Mouse (Mus musculus) heart, postnatal 14 days (tissue): ENCODE measurements at regions not wholly inside any gene's neighbourhood (a gene's known extent, or its start where the extent isn't known, plus 50 kb on each side); places are given as distances from the start of the nearest gene placed in this dataset.

ENCODE experiments used
- DNase-seq, 2 experiments: peaks; one replicate each; pipeline ENCODE4 v3.0.0; 2021 to 2022
- intact Hi-C: fragments of 180-260 bp; cut with DNase I; formaldehyde crosslinking; loops from one replicate; pipeline ENCODE4 v1.15.1; 2025

DNA sequence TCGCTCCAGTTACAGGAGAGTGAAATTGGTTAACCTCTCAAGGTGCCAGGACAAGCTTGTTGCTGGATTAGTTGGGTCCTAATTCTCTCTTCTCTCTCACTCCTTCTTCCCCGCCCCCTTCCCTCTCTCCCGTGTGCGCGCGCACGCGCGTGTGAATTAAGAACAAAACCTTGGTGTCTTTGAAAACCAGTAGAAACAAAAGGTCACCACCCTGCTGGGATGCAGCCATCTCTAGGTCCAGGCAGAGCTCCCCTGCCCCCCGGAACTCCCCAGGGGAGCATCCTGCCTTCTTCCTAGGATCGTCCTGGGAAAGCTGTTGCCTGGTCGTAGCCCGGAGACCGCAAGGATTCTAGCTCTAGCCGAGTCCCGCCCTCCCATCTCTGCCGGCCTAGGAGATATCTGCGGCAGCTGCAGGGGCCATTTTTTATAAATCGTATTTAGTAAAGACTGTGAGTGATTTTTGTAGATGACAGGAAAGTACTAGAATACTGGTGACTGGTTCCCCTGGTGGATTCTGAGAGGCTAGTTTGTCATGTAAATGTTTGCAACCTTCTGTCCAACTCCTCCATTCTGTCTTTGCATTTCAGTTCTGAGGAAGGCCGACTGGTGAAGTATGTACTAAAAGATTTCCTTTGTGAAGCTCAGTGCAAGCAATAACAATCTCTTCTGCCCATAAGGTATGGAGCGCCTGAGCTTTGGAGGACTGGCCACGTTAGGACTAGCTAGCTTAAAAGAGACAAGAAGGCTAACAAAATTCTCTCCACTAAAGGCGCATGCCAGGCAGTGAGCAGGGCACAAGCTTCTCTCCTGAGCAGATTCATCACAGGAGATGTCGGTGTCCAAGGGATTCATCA lies 195.2 kb downstream of the Enc1 start:
- intact Hi-C loops: loop anchor here (2.0 to 5.0 kb wide), 2 partner anchors 139 to 195 kb away; partner anchors contain the start of gene Enc1
- peak; percentile 68 to 73 for DNase-seq

DNA sequence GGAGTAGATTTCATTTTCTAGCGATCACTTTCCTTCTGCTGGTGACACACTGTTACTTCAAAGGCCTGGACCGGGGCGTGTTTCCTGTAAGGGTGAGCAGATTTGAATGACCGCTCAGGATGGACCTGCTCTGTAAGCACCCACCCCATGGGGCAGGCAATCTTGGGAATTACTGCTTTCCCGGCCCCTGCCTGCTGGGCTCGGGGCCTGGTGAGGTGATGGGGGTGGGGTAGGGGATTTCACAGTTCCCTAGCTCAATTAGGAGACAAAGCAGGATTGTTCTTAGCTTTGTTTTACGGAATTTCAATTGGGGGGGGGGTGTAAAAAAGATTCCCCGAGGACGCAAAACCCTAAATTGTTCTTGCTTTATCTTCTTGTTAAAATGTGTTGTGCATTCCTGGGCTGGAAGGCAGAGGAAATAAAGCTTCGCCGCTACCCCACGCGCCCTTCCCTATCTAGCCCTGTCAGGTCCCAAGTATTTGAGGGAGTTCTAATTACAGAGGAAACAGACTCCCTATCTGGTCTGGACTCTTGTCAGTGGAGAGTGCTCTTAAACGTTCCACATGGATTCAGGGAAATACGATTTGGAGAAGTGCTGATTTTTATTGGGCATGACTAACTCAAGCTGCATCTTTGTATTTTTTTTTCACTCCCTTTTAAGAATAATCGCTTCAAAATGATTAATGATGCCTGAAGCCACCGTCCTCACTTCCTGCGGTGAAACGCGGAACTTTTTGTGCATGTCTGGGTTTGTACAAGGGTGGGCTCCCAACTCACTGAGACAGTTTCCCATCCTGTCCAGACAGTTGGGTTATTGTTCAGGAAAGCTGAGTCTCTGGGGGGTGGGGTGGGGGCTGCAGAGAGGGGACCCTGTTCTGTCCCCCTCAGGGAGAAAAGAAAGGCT lies 194.3 kb downstream of the Enc1 start:
- peak in 1 of 2 experiments; percentile 34 for DNase-seq
- intact Hi-C loops: loop anchor here (5.0 kb wide), 1 partner anchor 138 kb away; no protein-coding TSS in a partner anchor

DNA sequence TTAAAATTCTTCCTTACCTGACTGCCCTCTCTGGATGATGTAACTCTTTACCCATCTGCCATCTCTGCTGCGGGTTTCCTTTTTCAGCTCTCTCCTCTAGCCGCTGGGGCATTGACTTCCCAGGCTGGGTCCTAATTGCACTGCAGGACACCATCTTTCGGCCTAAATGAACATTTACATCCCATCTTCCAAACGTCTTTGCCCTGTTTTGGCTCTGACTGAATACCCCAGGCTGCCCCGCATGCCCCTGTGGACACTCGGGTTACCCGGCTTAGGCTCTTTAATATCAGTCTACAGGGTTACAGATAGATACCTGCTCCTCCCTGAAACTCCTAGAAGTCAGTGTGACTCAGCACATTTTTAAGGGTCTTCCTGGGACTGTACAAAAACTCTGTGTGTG lies 193.3 kb downstream of the Enc1 start:
- intact Hi-C loops: no loop called here
- no peak for DNase-seq

DNA sequence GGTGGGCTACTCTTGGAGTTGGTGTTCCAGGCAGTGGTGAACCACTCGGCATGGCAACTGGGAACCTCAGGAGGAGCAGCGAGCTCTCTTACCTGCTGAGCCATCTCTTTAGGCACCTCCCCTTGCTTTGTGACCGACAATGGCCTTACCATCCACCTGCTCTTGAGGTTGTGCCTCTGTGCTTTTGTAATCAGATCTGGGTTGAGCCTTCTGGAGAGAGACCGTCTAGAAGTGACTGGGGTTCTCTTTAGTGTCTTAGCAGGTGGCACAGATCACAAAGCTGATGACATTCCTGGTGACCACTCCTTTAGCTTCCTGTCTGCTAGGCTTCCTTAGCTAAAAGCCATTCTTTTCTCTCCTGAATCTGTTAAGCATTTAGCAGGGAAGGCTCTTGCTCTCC lies 191.7 kb downstream of the Enc1 start:
- DNase-seq: no peak
- intact Hi-C loops: no loop called here

DNA sequence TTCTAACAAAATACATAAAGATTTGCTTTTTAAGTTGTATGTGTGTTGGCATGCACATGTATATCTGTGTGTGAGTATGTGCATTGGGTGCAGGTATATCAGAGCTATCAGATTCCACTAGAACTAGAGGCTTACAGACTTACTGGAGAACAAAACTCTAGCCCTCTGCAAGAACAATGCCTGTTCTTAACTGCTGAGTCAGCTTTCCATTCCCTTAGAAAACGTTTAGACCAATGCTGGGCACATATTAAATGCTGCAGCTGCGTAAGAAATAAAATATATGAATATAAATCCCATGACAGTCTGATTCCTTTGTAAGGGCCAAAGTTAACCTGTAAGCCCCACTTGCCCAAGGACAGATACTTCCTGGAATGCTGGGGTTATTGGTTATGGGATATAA lies 190.0 kb downstream of the Enc1 start:
- intact Hi-C loops: no loop called here
- DNase-seq: no peak

DNA sequence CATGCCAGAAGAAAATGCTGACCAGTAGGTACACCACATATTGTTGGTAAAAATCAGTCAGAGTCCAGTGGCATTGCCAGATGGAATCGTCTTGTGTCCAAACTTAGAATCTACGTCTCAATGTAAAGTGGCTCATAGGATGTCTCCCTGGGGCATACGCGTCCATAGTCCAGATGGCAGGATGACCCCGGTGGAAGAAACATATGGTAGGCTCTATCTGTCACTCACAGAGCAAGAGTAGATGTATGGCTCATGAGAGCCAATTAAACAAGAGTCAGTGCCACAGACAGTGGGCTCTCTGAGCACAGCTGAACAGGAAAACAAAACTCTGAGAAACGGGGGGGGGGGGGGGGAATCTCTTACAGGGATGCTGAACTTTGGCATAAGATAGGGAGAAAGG lies 187.3 kb downstream of the Enc1 start:
- no peak for DNase-seq

DNA sequence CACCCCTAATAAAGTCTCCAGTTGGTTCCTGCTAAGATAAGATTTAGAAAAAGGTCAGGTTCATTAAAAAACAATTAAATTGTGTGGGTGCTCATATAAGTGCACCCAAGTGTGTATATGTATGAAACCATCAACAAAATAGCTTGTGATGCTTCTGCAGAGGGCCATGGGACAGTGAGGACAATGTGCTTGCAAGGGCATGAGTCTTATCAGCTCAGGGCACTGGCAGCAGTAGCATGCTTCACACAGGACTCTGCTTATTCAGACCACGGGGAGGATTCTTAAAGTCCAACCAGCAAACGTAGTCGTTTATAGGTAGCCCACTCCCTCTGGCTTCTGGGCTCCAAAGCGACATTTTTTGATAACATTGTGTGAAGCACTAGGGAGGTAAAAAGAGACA lies 186.6 kb downstream of the Enc1 start:
- DNase-seq: no peak
- intact Hi-C loops: no loop called here

More for the DNA sequence above, 187.3 kb downstream of the Enc1 start:
- intact Hi-C loops: no loop called here

DNA sequence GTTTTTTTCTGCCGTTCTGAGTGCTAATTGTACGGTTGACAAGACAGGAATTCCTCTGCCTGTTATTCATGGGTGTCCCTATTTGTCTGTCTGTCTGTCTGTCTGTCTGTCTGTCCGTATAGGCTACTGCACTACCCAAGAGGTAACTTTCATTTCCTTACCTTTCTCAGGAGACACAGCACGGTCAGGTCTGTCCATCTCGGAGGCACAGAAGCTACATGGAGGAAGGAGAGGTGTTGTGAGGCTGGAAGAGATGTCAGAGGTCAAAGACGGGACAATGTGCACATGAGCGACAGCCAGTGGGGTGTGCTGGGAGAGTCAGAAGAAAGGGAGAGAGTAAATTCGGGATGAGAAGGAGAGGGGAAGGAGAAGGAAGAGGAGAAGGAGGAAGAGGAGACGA lies 184.8 kb downstream of the Enc1 start:
- intact Hi-C loops: no loop called here
- no peak for DNase-seq

DNA sequence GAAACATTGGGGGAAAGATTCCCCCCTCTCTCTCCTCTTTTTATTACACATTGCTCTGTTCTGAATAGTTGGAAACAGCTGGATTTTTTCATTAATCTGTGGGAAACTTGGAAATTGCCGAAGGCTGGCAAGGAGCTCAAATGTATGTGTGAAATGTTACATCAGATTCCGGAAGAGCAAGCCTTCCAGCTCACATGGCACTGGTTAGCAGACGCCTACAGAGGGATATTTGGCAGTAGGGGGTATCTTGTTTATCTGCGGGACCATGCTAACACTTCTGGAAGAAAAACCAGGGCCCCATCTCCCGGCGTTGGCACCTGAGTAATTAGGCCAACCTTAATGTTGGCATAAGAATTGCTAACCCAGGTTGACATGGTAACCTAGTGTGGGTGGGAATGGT lies 183.0 kb downstream of the Enc1 start:
- DNase-seq: no peak
- intact Hi-C loops: no loop called here

DNA sequence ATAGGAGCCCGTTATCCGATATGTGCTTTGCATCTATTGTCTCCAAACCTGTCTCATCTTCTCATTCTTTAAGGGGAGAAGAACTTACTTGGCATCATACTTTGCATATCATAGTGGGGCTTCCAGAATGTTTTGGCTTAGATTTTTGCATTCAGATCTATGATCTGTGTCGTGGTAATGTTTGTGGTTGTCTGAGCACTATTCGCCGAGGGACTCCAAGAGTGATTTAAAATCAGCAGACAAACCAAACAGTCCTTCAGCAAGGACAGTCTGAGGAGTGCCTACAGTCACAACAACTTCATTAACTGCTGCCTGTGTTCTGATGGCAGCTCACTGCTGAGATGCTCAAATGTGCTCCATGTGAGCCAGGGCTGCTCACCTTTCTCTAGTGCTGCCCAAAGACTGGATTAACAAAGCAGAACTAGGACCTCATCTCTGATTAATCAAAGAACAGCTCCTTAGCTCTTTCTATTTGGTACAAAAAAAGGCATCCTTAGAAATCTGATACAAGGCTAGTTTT lies 182.5 kb downstream of the Enc1 start:
- no peak for DNase-seq

DNA sequence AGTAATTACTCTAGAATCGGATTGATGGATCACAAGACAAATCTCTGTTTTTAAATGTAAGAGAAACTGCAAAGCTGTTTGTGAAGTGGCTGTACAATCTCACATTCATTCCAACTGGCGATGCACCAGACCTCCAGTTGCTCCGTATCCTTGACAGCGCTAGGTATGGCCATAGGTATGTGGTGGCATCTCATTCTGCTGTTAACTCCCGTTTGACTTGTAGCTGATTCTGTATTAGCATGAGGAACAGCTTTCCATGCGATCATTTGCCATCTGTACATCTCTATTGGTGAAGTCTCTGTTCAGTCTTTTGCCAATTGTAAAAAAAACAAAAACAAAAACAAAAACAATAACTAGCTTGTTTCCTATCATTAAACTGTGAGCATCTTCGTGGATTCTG lies 182.0 kb downstream of the Enc1 start:
- intact Hi-C loops: no loop called here
- no peak for DNase-seq

More for the DNA sequence above, 182.5 kb downstream of the Enc1 start:
- intact Hi-C loops: no loop called here

DNA sequence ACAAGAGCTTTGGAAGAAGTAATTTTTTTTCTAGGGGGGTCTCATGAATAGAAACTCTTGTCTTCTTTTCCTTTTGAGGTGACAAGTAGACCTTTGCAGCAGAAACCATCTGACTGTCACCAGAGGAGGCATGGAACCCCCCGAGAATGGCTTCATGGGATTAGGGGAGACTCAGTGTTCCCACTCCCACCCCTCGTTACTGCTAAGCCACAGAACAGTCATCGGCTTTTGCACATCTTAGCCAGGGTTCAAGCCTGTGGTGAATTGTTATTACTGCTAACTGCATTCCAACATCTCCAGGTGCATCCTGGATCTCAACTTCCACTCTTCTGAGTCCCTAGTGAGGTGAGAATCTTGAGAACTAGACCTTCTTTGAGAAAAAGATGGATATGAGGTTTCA lies 180.9 kb downstream of the Enc1 start:
- no peak for DNase-seq
- intact Hi-C loops: no loop called here

DNA sequence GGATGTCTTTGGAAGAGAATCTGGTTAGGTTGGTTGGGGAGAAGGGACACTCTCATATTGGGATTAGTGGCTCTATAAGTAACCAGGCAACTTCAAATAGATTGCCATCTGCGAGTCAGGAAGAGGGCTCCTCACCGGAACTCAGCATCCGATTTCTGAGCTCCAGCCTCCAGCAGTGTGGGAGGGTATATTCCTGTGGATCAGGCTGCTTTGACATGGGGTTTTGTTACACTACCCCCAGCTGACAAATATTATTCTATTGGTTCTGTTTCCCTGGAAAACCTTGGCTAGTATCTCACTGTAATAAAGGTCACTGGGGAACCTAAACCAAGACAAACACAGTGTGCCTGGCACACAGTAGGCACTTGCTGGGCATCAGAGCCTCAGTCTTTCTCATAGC lies 179.9 kb downstream of the Enc1 start:
- intact Hi-C loops: no loop called here
- no peak for DNase-seq

DNA sequence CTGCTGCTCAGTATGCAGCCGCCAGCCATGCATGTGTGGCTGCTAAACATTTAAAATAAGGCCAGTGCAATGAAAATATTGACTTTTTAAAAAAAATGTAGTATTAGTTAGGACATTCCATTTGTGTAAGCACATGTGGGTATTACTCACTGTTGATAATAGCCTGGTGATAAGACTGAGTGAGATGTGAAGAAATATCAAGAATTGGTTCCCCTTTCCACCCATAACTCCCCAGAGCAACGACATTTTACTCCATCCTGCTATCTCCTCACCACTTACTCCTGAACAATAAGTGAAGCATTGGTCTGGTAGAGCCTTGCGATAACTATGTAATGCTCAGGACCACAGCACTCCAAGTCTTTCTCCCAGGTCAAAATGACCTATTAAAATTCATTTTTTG lies 178.2 kb downstream of the Enc1 start:
- no peak for DNase-seq
- intact Hi-C loops: no loop called here

DNA sequence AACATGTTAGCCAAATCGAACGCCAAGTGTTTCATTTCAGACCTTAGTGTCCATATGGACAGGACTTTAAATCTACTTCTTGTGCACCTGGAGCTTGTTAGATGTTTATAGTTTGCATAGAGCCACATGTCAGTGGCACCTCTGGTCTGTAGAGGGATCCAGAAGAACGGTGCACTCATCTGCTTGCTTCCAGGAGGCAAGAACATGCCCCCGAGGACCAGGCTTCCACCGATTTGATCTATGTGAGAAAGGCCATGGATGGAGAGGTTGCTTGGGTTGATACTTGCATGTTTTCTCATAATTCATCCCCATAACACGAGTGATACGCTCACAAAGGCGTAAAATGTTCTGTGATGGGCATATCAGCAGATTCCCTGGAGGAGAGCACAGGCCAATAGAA lies 177.8 kb downstream of the Enc1 start:
- intact Hi-C loops: no loop called here
- DNase-seq: no peak

DNA sequence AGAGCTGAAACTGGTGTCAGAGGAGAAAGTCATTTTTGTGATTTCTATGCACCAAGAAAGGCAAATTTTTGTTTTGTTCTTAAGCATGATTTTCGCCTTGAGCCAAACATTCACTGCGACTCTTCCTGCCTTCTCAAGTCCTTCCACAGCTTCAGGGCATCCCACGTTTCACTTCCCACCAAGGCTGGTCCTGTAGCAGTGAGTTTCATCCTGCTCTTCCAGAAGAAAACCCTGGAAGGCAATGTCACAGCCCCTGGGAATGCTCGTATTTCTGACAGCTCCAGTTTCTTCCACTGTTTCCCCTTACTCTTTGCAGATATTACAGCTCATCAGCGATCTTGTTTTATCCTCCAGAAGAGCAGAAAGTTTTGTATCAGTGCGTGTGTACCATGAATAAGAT lies 177.2 kb downstream of the Enc1 start:
- DNase-seq: no peak
- intact Hi-C loops: no loop called here

DNA sequence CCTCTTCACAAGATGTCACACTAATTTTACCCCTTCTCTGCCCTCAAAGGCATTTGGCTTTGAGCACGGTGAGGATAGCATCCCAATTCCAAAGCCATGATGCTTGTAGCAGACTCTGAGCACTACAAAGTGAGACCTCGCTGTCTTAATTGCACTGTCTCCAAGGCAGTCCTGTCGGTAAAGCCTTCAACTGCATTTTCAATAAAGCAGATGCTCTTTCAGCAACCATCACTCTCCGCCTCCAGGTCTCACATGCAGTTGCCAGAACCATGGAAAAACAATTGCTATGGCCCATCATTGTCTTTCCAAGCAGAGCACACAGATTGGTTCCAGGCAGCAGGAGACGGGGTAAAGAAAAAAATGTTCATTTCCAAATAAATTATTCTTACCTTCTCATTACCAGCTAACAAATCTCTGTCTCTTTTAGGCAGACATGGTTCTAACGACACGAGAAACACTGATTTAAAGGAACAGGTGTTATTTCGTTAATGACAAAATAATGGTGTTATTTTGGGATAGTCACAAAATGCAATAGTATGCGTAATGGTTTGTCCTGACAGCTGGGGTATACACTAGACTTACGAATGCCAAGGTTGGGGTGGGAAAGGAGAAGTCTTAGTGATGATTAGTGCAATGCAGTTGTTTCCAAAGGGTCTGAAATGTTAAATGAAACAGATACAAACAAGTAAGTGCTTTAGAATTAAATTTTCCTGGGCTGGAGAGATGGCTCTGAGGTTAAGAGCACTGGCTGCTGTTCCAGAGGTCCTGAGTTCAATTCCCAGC lies 175.2 kb downstream of the Enc1 start:
- intact Hi-C loops: no loop called here
- no peak for DNase-seq

DNA sequence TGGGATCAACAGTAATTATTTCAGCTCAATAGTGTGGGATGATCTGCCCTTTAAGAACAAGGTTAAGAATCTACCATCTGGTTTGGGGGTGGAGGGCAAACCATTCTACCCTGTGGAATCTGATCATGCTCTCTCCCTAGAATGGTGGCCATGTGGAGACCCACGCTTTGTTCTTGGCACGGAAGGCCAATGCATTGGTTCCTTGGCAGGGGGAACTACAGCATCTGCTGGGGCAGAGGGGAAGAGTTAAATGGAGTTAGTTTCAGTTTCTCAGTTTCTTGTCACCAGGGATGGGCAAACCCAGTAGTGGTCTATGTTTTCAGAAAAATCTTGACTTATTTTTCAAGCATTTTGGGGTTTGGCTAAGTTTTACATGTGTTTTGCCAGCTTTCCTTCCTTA lies 174.5 kb downstream of the Enc1 start:
- no peak for DNase-seq
- intact Hi-C loops: no loop called here

DNA sequence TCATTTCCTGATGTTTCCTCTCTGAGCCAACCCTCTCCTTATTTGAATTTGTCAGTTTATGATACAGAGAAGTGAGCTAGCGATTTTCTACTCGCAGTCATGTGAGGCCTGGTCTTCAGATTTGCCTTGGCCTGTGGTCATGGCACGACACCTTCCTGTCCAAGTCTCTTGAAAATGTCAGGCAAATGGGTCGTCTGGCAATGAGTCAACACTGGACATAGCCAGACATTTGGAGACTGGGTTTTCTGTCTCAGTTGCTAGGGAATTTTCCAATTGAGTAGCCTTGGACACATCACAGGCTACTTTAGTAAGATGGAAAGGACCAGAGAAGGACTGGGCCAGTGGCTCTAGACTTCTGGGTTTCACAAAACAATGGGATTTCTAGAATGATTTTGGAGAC lies 171.2 kb downstream of the Enc1 start:
- DNase-seq: no peak
- intact Hi-C loops: no loop called here

DNA sequence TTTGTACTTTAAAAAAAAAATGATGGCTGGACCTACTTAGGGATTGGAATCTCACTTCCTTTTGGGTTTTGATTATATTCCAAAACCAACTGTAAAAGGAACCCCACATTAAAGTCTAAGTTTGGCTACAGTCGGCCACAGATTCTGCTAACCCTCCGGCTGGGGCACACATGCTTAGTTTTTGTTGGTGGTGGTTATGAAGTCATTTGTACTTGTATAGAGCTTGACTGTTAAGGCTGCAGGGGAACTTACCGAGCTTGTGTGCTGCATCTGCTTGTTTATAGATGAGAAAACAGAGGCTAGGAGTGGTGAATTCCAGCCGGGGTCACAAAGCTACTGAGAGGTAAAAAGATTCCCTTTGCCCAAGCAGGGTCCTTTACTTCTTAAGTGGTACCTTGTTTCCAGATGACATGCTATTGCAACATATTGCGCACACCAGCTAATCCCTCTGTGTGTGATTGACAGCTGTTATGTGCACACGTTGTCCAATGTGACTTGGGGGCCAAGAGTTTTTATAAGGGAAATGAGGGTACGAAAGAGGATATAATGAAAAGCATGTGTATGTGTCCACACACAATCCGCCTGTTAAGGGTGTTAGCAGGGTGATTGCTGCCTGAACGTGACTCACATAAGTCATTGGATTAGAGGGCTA lies 169.8 kb downstream of the Enc1 start:
- intact Hi-C loops: no loop called here
- DNase-seq: no peak
